Mouse (Mus musculus) small intestine, adult 10 weeks (tissue): ENCODE measurements around the gene Tnfsfm13. TPM values are rescaled to one million over a fixed set of nuclear protein-coding genes. Genes with fewer than 3 reads are reported as not detected.

Source experiments
- polyA plus RNA-seq: library from polyadenylated mRNA; stranded (reverse); fragments of 350-450 nt; fragmentation: Illumina TruSeq; extraction: RNeasy Lipid Tissue Mini Kit (QIAGEN cat#74804); gene quantifications from one replicate; pipeline ENCODE4 v1.2.3, GENCODE M21; 2014; ENCODE audit warnings: low replicate concordance

Gene Tnfsfm13
- 3.9 TPM for polyA plus RNA-seq

GRCm38 (mm10) chr11:69695361-69696181 is at the start of gene Tnfsfm13, which contains the start of gene Tnfsf12:
Tnfsfm13 (minus strand) TSS chr11:69696098.
Tnfsf12 (minus strand) TSS chr11:69695849.

DNA sequence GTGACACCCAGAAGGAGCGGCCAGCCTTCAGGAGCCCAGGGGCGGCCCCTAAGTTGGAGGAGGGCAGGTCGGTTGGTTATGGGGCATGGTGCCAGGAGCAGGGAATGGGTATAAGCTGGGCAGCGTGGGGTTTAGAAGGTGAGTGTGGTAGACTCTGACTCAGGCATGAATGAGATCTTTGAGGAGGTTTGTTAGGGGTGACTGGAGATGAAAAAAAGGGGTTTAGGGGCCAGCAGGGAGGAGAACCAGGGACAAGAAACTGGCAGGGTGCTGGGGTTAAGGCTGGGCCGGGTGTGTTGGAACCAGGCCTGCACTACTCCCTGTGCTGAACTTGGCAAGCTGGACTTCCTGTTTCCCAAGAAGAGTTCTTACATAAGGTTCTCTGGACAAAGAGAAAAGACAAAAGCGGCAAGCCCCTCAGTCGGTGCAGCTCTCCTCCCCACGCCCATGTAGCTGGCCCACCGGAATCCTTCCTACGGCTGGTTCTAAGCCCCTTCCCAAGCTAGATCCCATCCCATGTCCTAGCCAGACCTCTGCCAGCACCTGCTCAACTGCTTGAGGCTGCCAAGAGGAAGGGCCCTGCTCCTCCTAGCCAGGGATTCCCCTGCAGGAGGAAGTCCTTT is 10.3 kb downstream of the Tnfsfm13 start, which contains the start of gene Tnfsf13:
TSS of gene Tnfsf13 (minus strand) at position 259 of the 623 bp plus-strand sequence.

DNA sequence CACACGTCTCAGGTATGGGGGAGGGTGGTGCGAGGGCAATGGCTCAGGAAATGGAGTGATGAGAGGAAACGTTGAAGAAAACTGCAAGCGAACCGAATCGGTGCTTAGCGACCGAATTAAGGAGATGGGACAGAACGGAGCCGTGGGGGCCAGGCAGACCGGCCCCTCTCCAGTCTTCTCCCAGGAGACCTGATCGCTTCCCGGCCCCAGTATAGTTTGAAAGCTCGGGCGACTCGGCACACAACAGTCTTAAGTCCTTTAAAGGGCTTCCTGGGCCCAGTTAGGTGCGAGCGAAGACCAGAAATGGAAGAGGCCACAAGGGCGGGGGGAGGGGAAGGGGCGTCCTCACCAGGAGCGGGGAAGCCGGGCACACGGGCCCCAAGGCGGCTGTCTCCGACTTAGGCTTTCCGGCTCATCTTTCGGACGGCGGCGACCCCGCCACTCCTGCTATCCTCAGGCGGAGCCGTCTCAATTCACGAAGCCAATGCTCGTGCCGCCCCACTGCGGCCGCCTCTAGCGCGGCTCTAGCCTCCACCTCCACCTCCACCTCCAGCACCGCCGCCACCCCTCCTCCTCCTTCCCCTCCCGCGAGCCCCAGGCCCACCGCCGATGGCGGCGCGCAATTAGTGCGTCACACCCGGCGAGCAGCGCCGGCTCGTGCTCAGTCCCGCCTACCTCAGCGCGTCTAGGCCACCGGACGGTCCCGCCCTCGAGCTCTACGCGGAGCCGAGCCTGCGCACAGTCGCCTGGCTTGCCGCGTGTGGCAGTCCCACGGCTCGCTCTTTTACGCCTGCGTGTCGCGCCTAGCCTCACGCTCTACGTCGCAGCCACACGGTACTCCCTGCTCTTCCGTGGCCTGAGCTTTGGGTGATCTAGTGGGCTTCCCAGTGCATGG is 14.3 kb downstream of the Tnfsfm13 start, which contains the start of gene Senp3:
TSS of gene Senp3 (minus strand) at position 771 of the 895 bp plus-strand sequence.

GRCm38 (mm10) chr11:69672211-69672706 is 23.6 kb downstream of the Tnfsfm13 start, which contains the start of gene Eif4a1:
Eif4a1 (minus strand) TSS chr11:69672423.

DNA sequence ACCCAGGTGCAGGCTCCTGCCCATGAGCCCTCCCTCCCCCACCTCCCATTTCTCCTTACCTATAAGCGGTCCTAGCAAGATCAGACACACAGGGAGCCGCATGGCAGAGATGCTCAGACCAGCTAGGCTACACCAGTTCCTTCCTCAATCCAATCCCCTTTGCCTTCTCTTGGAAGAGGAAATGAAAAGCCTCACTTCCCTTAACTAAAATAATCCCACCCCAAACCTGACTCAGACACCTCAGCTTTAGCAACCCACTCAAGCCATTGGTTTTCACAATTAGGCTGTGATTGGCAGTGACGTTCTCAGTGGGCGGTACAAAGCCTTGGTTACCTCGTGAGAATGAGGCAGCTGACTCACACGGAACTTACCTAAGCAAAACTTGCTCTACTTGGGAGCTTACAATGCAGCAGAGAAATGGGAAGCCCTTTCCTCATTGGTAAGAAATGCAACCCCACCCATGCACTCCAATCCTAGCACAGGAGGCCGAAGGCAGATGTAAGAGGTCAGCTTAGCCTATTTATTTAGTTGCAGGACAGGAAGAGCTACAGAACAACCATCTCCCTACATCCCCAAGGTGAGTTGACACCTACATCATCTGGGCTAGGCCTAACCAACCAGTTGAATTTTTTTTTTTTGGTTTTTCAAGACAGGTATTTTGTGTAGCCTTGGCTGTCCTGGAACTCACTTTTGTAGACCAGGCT is 29.8 kb downstream of the Tnfsfm13 start, which contains the start of gene Cd68:
TSS of gene Cd68 (minus strand) at position 193 of the 704 bp plus-strand sequence.

DNA sequence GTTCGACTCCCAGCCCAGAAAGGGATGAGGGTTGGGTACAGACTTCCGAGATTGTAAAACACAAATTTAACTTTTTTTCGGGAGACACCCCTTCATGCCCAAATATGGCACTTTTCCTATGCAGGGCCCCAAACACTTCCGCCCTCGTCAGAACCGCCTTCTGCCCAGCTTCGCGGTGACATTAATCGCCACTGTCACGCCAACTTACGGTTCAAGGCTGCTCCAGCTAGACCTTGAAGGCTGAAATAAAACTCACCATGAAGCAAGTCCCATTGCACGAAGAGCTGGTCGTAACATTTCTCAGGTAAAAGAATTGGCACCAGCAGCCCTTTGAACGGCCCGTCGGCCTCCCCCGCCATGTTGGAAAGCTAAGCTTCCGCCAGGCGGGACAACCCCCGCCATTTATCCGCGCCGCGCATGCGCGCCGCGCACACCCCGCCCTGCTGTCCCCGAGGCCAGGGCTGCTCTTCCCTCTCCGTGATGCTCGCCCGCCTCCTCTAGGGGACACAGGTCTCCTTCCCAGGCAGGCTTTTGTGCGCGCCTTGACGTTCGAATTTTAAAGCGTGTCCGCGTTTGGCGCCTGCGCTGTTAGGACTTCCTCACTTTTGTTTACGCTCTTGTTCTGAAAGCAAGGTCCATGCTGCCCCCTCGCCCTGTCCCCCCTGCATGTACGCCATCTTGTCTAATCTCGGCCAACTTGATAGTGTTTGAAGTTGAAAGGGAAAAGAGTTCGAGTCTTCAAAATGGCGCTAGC is 33.5 kb downstream of the Tnfsfm13 start, which contains the start of gene Mpdu1:
TSS of gene Mpdu1 (minus strand) at position 430 of the 754 bp plus-strand sequence.

DNA sequence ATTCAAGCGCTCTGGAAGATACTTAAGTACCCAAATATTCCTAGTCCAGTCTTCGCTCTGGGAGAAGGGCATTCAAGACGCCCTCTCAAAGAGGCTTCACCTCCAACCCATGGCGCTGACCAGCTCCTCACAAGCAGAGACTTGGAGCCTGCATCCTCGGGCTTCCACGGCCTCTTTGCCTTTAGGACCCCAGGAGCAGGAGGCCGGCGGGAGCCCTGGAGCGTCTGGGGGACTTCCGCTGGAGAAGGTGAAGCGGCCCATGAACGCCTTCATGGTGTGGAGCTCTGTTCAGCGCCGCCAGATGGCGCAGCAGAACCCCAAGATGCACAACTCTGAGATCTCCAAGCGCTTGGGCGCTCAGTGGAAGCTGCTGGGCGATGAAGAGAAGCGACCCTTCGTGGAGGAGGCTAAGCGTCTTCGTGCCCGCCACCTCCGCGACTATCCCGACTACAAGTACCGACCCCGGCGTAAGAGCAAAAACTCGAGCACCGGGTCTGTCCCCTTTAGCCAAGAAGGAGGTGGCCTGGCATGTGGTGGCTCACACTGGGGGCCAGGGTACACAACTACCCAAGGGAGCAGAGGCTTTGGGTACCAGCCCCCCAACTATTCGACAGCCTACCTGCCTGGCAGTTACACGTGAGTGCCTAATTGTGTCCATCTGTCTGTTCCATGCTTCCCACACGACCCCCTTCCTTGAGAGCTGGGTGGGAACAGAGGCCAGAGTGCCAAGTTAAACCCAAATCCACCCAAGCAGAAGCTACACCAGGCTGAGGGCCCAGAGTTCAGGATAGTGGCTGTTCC is 40.4 kb downstream of the Tnfsfm13 start, which contains the start of gene Sox15:
TSS of gene Sox15 (plus strand) at position 51 of the 801 bp plus-strand sequence.

Other genes with a start within 250 kb of the Tnfsfm13 start
- 0.37 TPM for gene Dnah2, start 147.0 kb downstream of the Tnfsfm13 start, polyA plus RNA-seq
- not detected for gene Efnb3, start 135.9 kb downstream of the Tnfsfm13 start, polyA plus RNA-seq
- 0.59 TPM for gene Wrap53, start 115.8 kb downstream of the Tnfsfm13 start, polyA plus RNA-seq
- 2.7 TPM for gene Trp53, start 115.7 kb downstream of the Tnfsfm13 start, polyA plus RNA-seq
- gene Atp1b2, start 90.2 kb downstream of the Tnfsfm13 start, polyA plus RNA-seq, result 2.6 TPM
- gene Shbg, start 78.2 kb downstream of the Tnfsfm13 start, polyA plus RNA-seq, result not detected
- gene Sat2, start 74.1 kb downstream of the Tnfsfm13 start, polyA plus RNA-seq, result 0.97 TPM
- 7.3 TPM for gene Fxr2, start 63.1 kb downstream of the Tnfsfm13 start, polyA plus RNA-seq
- not detected for gene Sox15, start 40.8 kb downstream of the Tnfsfm13 start, polyA plus RNA-seq
- gene Mpdu1, start 33.5 kb downstream of the Tnfsfm13 start, polyA plus RNA-seq, result 15.1 TPM
- 1.7 TPM for gene Cd68, start 29.9 kb downstream of the Tnfsfm13 start, polyA plus RNA-seq
- 261 TPM for gene Eif4a1, start 23.7 kb downstream of the Tnfsfm13 start, polyA plus RNA-seq
- 73.2 TPM for gene Senp3, start 14.0 kb downstream of the Tnfsfm13 start, polyA plus RNA-seq
- gene Tnfsf13, start 10.3 kb downstream of the Tnfsfm13 start, polyA plus RNA-seq, result 26.8 TPM
- 0.41 TPM for gene Tnfsf12, start 249 bp downstream of the Tnfsfm13 start, polyA plus RNA-seq
- 15.6 TPM for gene Polr2a, start 62.5 kb upstream of the Tnfsfm13 start, polyA plus RNA-seq
- not detected for gene Slc35g3, start 65.9 kb upstream of the Tnfsfm13 start, polyA plus RNA-seq
- 8.3 TPM for gene Zbtb4, start 69.8 kb upstream of the Tnfsfm13 start, polyA plus RNA-seq
- 4.4 TPM for gene Chrnb1, start 99.8 kb upstream of the Tnfsfm13 start, polyA plus RNA-seq
- gene Fgf11, start 105.8 kb upstream of the Tnfsfm13 start, polyA plus RNA-seq, result 4.6 TPM
- gene Tmem102, start 109.5 kb upstream of the Tnfsfm13 start, polyA plus RNA-seq, result 10.2 TPM
- not detected for gene Gm39566, start 119.2 kb upstream of the Tnfsfm13 start, polyA plus RNA-seq
- not detected for gene Spem2, start 122.4 kb upstream of the Tnfsfm13 start, polyA plus RNA-seq
- gene Spem1, start 126.1 kb upstream of the Tnfsfm13 start, polyA plus RNA-seq, result not detected
- 0.15 TPM for gene Nlgn2, start 141.7 kb upstream of the Tnfsfm13 start, polyA plus RNA-seq
- gene Tmem256, start 142.4 kb upstream of the Tnfsfm13 start, polyA plus RNA-seq, result 4.2 TPM
- 0.33 TPM for gene Plscr3, start 150.3 kb upstream of the Tnfsfm13 start, polyA plus RNA-seq
- gene Tnk1, start 162.6 kb upstream of the Tnfsfm13 start, polyA plus RNA-seq, result 5.0 TPM
- not detected for gene Tmem95, start 181.9 kb upstream of the Tnfsfm13 start, polyA plus RNA-seq
- gene Kctd11, start 185.3 kb upstream of the Tnfsfm13 start, polyA plus RNA-seq, result 1.4 TPM
- 0.67 TPM for gene Acap1, start 199.4 kb upstream of the Tnfsfm13 start, polyA plus RNA-seq
- gene 2810408A11Rik, start 204.9 kb upstream of the Tnfsfm13 start, polyA plus RNA-seq, result 7.0 TPM
- 1.6 TPM for gene Neurl4, start 205.0 kb upstream of the Tnfsfm13 start, polyA plus RNA-seq
- gene Gps2, start 217.8 kb upstream of the Tnfsfm13 start, polyA plus RNA-seq, result 10.7 TPM
- gene Eif5a, start 225.9 kb upstream of the Tnfsfm13 start, polyA plus RNA-seq, result 136 TPM
- gene Ybx2, start 239.7 kb upstream of the Tnfsfm13 start, polyA plus RNA-seq, result 2.3 TPM